Mouse (Mus musculus): ENCODE results near the gene Dstn.
A peak's percentile ranks its signal among the peaks of the same experiment; 100 is the strongest.

Dstn gene

DNA sequence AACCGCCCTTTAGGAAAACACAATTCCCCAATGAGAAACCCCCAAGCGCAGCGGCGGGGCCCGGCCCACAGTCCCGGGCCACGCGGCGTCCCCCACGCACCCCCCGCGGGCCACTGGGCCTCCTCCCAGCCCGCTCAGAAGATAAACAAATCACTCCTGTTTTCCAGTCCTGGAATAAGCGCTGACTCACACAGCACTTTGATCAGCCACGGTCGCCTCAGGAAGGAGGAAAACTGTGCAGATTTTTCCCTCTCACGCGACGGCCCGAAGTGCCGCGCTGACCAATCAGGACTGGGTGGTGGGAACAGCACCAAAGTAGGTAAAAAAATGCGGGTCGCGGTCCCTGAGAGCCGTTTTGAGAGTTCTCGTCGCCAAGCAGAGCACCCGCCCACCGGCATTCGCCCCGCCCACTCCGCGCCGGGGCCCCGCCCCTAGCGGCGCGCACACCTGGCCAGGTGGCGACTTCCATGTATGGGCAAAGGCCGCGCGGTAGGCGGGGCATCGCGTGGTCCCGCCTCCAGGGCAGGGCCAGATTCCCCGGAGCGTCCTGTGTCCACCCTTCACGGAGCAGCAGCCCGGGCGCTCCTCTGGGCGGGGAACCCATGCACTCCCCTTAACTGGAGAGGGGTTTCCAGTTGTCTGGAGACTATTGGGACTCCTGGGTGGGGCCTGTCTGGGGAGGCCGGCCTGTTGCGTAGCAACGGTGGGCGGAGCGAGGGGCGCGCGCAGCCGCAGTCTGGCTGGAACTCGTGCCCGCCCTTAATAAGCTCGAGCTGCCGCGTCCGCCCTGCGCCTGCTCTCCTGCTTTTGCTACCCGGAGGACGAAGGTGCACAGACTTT is at the start of gene Dstn:
Gene Dstn, plus strand, starts transcription at position 561 of the 840 bp plus-strand sequence.
- peak; percentile 98 for DNase-seq (ENCODE audit: low spot score)

DNA sequence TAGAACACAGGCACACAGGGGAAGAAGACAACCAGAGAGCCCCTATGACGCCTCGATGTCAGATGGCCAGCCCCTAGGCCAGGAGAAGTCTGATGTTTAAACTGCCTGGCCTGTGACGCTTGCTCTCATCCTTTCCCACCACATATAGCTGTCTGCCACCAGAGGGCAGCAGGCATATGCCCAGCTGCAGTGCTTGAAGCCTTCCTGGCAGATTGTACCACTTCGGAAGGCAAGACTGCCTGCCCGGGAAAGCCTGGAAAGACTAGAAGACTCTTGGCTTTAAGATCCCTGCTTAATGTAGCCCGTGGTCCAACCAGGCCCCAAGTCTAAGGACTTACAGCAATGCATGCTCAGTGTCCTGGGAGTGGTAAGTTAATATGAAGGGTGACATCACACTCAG is 47.8 kb upstream of the Dstn start:
- peak; percentile 72 for DNase-seq (ENCODE audit: low spot score)

DNA sequence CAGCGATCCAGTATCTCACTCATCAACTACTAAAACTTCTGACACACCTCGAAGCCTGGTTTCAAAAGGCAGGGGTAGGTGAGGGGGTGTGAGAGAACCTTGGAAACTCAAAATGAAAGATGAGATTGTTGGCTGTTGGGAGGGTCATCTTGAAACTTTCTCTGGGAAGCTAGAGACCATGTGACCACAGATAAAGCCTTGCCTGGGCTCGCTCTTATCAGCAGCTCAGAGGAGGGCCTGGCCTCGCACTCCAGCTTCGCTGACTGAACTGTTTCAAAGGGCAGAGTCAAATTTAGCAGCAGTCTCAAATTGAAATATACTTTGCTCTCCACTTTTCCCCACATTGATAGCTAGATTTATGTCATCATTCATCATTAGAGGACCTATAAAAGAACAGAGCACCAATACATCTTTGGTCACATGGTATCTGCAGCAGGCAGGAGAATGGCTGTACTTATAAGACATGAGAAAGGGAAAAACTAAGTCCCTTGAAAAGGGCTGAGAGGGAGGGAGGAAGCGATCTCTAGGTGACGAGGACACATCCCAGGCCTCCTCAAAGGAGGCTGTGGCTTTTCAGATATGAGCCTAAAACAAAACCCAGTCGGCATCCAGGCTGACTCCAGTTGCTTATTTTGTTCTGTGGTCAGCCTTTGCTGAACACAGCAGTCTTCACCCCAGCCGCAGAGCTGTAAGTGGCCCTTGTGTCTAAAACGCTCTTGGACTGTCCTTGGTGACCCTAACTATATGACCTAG is 44.0 kb upstream of the Dstn start:
- no peak for DNase-seq (ENCODE audit: low spot score)

DNA sequence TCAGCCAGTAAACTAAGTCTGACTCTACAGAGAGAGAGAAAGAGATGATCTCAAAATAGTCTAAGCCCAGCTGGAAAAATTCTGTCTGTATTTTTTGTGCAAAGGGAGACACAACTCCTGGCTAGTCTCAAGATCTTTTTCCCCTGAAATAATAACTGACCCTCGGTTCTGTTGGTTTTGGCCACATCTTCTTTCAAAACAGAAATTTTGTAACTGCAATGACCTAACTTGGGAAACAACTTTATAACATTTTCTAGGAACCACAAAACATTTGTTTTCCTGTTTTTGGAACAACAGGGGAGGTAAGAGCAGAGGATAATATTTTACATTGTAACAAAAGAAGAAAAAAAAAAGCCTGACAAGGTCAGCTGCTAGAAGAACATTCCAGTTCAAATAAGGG is 39.1 kb upstream of the Dstn start:
- DNase-seq (ENCODE audit: low spot score): no peak

DNA sequence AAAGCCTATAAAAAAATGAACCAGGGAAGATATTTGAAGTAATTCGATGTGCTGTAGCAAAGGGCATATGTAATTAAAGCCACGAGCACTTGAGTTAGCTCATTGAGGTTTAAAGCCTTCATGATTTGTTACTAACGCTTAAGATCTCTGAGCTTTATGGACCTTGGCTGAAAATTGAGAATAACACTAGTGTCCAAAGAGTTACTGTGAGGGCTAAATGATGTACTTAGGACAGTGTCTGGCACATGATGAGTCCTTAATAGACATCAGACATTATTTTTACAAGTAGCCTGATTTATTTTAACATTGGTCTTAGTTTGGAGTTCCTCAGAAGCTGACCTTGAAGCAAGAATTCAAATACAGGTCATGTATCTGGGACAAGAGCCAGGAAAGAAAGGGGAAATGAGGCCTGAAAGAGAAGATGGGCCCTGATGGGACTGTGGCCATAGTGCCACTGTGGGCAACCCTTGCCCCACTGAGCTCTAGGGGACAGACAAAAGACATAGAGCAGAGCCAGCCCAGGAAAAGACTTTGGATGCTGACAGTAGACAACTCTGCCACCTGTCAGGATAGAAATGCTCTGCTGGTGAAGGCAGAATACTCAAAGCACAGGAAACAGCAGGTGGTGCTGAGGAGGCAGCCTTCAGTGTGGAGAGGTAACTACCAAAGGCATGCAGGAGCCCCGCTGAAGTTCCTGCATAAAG is 38.0 kb upstream of the Dstn start:
- no peak for DNase-seq (ENCODE audit: low spot score)

DNA sequence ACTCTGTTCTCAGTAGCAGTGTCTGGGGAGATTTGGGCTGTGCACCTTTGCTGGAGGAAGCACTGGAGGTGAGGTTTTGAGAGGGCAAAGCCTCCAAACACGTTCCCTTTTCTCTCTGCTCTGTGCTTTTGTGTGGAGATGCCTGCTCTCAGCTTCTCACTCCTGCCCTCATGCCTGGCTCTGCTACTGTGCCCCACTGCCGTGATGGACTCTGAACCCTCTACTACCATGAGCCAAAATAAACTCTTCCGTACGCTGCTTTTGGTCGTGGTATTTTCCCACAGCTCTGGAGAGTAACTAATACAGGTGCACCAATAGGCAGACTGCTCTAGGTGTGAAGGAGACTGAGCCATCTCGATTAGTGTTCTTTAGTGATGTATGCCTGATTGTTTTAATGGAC is 35.8 kb upstream of the Dstn start:
- DNase-seq (ENCODE audit: low spot score): no peak

DNA sequence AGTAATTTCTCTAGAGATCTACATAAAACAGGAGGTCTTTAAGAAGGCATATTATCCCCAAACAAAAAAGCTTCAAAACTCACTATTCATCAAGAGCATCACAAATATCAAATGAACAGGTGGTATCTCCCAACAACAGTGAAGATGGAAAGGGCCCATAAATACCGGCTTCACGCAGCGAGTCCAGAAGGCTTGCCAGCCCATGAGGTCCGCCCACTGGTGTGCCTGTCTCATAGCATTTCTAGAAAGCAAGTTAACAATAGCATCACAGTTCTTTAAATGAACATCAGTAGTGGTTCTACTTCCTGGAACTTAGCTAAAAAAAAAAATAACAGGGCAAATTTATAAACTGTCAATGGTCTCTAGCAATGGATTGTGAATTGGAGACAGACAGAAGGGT is 33.1 kb upstream of the Dstn start:
- DNase-seq (ENCODE audit: low spot score): no peak

DNA sequence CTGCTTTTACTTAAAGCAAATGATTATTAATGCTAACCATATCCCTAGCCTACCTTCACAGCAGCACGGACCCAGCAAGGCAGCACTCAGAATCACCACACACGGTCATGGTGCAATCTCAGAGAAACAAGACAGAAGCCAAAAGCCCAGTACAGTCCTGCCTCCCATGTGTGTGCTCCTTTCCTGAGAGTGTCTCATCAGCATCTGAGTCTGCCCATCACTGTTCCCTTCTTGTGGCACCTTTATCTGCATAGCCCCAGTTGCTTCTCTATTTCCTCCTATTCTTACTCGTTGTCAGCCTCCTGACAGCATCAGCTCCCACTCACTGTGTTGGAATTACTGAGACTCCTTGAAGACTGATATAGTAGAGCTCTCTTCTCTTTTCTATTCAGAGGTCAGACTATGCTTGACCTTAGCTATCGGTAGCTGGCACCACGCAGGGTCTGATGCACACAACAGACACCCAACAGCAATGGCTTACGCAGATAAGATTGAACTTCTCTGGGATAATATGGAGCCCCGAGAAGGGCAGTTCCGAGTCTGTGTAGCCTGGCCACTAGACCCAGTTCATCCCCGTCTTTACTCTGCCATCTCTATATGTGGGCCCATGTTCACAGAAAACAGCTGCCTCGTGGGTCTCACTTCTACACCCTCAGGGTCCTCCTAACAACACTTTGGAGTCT is 32.4 kb upstream of the Dstn start:
- no peak for DNase-seq (ENCODE audit: low spot score)

DNA sequence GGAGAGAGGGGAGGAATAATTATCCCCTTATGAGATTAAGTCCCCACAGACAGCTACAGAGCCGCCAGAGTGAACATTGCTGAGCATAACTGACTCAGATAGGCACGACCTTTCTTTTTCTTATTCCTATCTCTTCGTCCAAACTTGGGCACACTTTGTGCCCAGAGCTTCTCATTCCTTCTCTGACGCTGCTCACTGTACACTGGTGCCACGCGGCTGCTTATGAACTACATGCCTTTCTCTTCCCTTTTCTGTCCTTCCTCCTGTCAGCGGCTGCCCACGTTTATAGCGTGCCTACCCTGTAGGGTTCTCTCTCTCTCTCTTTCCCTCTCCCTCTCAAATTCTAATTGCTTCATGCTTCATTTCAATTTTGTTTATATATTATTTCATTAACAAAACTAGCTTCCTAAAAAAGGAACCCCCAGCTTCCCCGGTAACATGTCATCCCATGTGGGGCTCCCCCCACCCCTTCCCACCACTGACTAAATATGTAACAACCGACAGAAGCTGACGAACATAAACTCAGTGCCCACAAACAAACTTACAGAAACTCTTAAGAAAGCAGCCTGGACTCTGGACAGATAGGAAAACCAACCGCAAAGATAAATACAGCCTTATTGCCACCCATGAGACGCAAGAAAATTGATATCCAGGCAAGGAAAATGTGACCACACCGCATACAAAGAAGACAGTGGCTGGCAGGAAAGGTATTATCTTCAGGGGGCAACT is 25.8 kb upstream of the Dstn start:
- DNase-seq (ENCODE audit: low spot score): no peak

DNA sequence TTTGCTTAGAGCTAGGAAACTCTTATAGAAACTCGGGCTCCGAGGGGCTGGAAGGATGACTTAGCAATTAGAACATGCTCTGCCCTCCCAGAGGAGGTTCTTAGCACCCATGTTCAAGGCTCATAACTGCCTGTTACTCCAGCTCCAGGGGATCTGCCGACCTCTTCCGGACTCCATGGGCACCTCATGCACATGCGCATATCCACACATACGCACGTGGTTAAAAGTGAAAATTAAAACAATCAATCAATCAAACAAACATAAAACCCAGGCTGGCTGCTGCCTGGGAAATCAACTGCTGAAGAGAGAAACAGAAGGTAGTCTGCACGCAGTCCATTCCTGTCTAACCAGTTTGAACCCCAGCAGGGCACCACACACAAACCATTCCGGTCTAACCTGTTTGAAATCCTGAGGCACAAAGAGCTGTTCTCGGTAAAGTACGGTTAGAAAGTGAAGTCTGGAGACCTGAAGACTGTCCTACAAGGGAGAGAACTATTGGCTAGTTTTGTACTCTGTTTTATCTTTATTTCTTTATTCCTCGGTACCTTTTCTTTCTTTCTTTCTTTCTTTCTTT is 25.2 kb upstream of the Dstn start:
- DNase-seq (ENCODE audit: low spot score): peak; percentile 52

DNA sequence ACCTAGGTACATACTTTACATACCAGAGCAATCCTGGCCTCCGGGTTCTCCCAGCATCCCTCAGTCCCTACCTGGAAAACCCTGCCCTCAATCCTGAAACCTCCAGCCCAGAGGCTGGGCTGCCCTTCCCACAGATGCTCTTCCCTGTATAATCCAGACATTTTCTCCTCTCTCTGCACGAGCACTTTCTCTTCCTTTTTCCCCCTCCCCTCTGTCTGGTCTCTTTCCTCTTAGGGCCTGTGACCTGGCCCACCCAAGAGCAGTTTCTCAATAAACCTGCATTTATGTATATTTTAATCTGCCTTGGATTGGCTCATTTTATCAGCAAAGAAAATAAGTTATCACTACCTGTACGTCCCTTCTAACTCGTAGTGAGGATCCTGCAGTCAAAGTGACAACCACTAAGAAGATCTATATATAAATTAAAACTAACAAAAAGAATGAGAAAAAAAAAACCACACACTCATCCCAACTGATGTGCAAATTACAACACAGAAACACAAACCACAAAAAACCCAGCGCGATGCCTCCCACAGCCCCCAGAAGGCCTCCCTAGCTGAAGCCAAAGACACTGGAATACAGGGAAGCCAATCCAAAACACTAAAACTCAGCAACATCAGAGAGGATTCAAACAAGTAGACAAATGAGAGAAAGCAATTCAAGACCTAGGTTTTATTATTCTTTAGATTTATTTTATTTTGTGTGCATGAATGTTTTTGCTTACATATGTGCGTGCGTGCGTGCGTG is 23.6 kb upstream of the Dstn start:
- no peak for DNase-seq (ENCODE audit: low spot score)

DNA sequence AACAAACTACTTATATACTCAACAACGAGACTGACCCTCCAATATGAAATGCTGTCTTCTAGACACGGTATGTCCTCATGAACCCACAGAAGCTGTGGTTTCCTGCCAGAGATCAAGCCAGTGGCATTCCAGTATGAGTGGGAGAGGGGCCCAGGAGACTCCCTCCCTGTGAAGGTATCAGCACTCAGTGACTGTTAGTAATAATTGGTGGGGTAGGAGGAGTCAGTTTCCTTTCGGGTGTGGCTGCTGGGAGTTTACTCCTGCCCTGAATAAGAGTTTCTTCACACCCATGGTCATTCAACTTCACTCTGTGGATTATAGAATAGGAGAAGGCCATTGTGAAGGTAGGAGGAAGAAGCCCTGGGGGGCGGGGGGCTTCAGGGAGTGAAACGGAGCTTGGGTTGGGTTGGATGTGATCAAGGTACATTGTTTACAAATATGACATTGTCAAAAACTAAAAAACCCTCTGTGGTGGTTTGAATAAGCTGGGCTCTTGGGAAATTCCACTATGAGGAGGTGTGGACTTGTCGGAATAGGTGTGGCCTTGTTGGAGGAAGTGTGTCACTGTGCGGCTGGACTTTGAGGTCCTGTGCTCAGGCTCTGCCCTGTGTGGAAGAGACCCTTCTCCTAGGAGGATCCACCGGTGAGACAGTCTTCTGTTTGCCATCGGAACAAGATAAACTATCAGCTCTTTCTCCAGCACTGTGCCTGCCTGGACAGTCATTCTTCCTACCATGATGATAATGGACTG is 15.5 kb upstream of the Dstn start:
- DNase-seq (ENCODE audit: low spot score): no peak

DNA sequence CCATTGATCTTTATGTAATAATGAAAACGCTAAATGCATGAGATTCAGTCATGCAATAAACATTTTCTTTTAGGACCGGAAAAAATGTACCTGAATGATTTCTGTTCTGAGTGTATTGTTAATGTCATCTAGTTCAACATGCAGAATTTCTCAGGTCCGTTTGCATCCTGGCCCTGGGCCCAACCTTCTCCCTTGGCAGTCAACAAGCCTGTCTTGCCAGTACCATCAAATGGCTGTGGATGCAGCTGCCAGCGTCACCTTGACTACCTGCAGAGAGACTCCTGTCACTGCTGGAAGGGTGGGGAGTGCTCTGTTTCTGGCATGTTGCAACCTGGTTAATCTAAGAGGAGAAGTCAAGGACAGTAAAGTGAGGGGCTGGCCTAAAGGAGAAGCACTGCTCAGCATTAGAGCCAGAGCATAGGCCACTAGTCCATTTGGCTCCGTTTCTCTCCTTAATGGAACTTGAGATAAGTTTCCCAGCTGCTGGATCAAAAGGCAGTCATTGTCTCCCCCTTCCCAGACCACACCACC is 14.2 kb upstream of the Dstn start:
- DNase-seq (ENCODE audit: low spot score): no peak

DNA sequence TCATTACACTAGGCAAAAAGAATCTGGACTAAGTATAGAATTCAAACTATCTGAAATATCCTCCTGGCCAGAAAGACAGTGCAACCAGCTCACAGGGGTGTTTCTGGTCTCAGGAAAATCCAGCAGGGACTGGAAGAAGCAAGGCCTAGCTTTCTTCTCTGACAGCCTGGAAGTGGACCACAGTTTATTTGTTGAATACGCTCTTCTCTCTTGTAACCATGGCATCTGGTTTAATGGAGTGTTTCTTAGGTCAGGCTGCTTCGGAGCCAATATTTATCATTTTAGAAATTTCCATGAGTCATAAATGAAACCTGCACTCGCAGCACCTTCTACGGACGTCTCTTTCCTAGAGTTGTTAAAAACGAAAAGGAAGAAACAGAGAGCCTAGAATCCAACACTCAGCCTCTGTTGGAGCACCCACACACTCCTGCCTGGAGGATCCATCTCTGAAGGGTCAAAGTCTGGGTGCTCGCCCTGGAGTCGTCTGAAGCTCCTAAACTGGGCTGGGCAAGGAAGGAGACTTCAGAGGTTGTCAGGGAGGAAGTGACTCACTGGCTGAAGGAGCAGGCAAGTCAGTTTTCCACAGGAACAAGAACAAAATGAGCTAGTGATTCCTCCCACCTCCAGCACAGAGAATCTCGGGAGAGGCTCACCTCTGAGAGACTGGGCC is 11.6 kb upstream of the Dstn start:
- peak; percentile 33 for DNase-seq (ENCODE audit: low spot score)

DNA sequence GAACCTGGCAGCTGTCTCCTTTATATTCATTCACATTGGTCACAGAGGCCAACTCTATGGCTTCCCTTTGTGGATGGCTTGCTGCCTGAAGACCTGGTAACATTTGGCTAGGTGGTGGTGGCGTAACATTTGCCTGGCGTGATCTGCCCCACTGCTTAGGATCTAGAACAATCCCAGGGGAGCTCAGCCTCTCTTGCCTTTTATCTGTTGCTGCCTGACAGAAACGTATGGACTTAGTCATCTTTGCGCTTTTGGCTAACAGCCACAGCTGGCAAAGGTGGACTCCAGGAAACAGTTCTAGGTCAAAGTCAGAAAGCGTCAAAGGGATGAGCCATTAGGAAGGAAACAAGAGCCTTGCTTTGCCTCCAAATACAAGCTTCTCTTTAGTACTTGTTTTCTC is 10.2 kb upstream of the Dstn start:
- DNase-seq (ENCODE audit: low spot score): no peak

DNA sequence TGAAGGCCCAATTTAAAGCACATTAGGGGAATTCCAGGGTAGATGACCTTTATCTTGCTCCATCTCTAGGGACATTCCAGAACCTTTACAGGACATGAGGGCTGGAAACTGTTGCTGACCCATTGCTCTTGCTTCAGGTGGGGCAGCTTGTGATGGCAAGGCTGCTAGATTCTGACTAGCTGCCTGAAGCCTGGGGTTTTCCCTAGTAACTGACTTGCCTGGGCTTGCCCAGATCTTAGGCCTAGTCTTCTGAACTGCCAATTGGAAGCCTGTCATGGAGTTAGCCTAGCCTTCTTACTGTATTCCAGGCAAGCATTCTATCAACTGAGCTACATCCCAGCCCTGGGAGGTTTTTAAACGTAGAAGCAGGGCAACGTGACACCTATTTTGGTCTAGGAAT is 5.9 kb upstream of the Dstn start:
- DNase-seq (ENCODE audit: low spot score): no peak

DNA sequence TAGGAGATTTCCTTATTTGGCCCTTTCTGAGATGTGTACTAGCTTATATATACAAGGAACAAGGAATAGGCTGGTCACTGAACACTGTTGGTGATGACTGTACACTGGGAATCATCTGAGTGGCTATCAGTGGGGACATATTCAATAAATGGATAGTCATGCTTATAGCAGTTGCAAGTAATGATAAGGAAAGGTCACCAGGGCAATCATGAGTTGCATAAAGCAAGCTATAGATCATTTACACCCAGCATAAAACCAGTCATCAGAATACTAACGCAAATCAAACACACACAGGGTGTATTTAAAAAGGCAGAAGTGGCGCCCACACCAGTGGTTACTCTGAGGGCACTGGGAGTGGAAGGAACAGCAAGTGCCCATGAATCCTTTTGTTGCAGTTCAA is 2.9 kb upstream of the Dstn start:
- no peak for DNase-seq (ENCODE audit: low spot score)

DNA sequence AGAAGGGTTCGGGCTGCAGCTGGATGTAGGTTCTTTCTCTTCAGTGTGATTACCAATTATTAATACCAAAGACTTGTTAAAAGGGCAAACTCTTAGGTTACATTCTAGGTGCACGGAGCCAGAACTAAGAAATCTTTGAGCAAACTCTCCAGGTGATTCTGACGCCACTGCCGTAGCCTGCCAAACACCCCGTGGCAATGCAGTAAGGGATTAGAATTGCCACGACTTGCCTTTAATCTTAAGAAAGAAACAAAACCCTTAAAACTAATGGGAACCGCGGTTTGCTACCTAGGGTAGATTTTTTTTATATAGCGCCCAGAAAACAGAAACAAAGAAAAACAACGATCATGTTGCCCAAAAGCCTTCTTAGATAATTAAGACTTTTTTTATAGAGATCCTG is 899 bp upstream of the Dstn start:
- no peak for DNase-seq (ENCODE audit: low spot score)

DNA sequence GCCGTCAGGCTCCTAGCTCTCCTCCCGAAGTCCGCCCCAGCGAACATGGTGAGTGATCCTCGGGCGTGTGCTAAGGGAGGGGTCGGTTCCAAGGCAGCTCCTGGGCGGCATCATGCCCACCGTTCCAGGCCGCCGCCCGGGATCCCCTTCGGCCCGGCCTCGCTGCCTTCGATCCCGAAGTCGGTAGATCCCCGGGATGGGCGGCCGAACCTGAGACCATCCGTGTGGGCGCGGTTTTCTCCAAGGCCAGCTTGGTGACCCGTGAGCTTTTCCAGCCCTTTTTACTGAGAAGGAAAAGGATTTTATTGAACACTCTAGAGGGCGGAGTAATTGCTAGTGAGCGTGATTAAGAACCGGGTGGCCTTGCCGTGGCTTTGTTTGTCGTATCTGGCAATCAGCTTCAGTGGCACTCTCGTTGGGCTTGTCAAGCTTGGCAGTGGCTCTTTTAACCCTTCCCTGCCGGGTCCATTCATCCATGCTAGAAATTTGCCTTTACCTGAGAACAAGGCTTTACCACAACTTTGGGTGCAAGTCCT is 548 bp downstream of the Dstn start:
- peak; percentile 44 for DNase-seq (ENCODE audit: low spot score)

Data from urinary bladder, postnatal 25 days (tissue).